Mouse (Mus musculus): ENCODE measurements around the gene Fpgs. TPM values are rescaled to one million over a fixed set of nuclear protein-coding genes. Genes with fewer than 3 reads are reported as not detected.

Fpgs gene
- polyA plus RNA-seq, 1 experiment from 2014 or later, result 19.3 TPM

DNA sequence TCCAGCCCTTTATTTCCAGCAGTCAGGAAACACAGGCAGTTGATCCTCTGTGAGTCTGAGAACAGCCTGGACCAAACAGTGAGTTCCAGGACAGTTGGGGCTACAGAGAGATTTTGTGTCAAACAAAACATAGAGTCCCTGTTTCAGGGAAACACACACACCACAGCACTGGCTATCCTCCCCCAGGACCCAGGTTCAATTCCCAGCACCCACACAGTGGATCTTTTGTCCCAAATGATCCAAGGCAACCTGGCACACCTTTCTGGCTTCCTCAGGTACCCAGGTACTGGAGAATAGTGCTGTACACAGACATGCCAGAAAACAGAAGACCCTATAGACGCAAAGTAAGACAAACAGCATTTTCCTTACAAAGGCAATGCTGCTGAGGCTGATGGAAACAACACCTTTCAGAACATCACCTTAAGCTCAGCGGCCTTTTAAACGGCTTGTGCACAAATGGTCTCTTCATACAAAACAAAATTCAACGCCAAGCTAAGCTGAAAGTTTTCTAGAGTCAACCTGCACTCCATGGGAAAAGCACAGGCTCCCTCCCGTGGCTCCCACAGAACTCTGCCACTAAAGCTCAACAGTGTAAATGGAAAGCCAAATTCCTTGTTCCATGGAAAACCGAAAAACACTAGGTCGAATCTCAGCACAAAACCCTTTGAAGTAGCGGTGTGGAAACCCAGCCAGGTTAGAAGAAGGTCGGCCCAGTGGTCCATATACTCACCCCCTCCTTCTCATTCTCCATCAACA lies 7.5 kb upstream of the Fpgs start:
- peaks cover 40% of the 10 kb centered on the region for H3K36me3 ChIP-seq
- peak overlapping the region; percentile 99 for H3K27ac ChIP-seq (replicated peaks)
- no peaks in the 10 kb centered on the region for H3K9me3 ChIP-seq (replicated peaks)
- peak overlapping the region; percentile 83 for H3K9ac ChIP-seq (replicated peaks)
- H3K4me1 ChIP-seq, result peaks cover 39% of the 10 kb centered on the region
- H3K27me3 ChIP-seq (replicated peaks), result no peaks in the 10 kb centered on the region
- ATAC-seq (ENCODE audit: low FRiP score), result no peak
- H3K4me3 ChIP-seq (replicated peaks), result peak overlapping the region; percentile 93
- peak overlapping the region; percentile 97 for H3K4me2 ChIP-seq
- WGBS, result 31% methylated on average over 9 of the region's 9 CpGs

DNA sequence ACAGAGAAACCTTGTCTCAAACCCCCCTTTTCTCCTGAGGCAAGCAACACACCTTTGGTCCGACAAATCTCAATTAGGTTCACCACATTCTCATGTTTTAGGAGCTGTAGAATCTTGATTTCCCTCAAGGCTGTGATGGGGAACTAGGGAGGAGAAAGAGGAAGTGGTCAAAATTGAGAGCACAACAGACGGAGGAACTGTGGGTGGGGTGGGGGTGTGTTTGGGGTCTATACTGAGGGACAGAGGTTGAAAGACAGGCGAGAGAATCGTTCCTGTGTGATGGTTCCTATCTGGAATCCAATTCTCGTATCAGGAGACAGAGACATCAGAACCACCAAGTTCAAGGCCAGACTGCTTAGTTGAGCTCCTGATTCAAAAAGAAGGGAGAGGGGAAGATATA lies 6.5 kb upstream of the Fpgs start:
- Histone ChIP-seq H3K4me2 (no peak overlapping the region), H3K27ac (replicated peaks) (no peak overlapping the region), H3K4me3 (replicated peaks) (no peak overlapping the region), H3K9me3 (replicated peaks) (no peaks in the 10 kb centered on the region), H3K36me3 (peaks cover 51% of the 10 kb centered on the region), H3K4me1 (peaks cover 39% of the 10 kb centered on the region), H3K9ac (replicated peaks) (no peak overlapping the region), H3K27me3 (replicated peaks) (no peaks in the 10 kb centered on the region)
- ATAC-seq (ENCODE audit: low FRiP score), result no peak
- WGBS, result 87% methylated on average over 5 of the region's 5 CpGs

DNA sequence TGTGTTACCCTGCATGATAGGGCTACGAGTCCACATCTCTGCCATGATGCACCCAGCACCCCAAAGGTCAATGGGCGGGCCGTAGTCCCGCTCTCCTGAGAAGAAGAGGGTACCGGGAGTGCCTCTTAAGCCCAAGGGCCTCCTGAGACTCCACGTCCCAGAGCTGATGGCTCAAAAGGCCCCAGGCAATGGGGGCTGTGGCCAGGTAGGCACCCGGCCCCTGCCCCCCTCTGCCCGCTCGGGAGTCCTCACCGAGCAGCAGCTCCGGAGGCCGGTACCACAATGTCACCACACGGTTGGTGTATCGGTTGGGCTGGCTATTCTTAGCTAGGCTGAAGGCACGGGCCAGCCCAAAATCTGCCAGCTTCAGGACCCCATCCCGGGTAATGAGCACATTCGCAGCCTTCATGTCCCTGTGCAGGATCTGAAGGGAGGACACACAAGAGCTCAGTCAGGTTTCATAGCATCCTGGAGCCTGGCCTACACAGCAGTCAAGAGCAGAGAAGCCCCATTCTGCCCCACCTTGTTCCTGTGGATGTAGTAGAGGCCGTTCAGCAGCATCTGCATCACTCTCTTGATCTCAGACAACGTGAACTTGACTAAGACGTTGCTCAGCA lies 5.7 kb upstream of the Fpgs start:
- Histone ChIP-seq H3K4me2 (no peak overlapping the region), H3K9me3 (replicated peaks) (no peaks in the 10 kb centered on the region), H3K27me3 (replicated peaks) (no peaks in the 10 kb centered on the region), H3K27ac (replicated peaks) (no peak overlapping the region), H3K9ac (replicated peaks) (no peak overlapping the region), H3K4me1 (peaks cover 33% of the 10 kb centered on the region), H3K36me3 (peaks cover 59% of the 10 kb centered on the region), H3K4me3 (replicated peaks) (no peak overlapping the region)
- WGBS, result 96% methylated on average over 20 of the region's 20 CpGs
- ATAC-seq (ENCODE audit: low FRiP score), result no peak

DNA sequence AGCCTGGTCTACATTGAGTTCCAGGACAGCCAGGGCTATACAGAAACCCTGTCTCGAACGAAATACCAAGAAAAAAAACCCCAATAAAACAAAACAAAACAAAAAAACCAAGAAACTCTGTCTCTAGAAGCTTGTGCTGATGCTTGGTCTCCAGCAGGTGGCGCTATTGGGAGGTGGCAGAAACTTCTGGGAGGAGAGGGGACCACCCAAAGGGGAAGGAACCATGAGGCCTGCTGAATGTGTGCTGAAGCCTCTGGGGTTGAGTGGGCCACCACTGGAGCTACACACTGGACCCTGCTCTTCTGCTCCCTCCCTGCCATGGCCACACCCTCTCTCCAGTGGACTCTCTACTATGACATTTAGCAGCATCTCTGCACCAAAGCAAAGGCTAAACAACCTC lies 4.7 kb upstream of the Fpgs start:
- no peak overlapping the region for H3K4me3 ChIP-seq (replicated peaks)
- no peak overlapping the region for H3K27ac ChIP-seq (replicated peaks)
- no peak for ATAC-seq (ENCODE audit: low FRiP score)
- peaks cover 23% of the 10 kb centered on the region for H3K4me1 ChIP-seq
- no peak overlapping the region for H3K4me2 ChIP-seq
- H3K9me3 ChIP-seq (replicated peaks), result no peaks in the 10 kb centered on the region
- H3K9ac ChIP-seq (replicated peaks), result no peak overlapping the region
- WGBS, result 48% methylated on average over 3 of the region's 3 CpGs
- peaks cover 66% of the 10 kb centered on the region for H3K36me3 ChIP-seq
- no peaks in the 10 kb centered on the region for H3K27me3 ChIP-seq (replicated peaks)

DNA sequence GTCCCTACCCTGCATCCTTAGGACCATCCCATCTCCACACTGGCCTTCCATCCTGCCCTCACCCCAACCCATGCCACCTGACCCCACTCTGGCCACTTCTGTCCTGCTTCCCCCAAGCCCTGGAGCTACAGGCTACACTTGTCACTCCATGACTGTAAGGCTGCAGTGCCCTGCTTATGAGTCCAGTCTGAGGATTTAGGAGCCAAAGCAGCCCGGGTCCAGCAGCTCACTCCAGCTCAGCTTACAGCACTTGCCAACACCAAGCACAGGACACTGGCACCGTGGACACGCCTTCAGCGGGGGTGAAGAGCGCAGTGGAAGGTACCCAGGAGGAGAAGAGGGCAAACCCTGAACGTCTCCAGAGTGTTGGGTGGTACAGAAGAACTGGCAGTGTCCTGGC lies 3.0 kb upstream of the Fpgs start:
- Histone ChIP-seq H3K9me3 (replicated peaks) (no peaks in the 10 kb centered on the region), H3K4me2 (no peak overlapping the region), H3K9ac (replicated peaks) (no peak overlapping the region), H3K27ac (replicated peaks) (no peak overlapping the region), H3K4me1 (peaks cover 20% of the 10 kb centered on the region), H3K27me3 (replicated peaks) (no peaks in the 10 kb centered on the region), H3K4me3 (replicated peaks) (no peak overlapping the region), H3K36me3 (peaks cover 75% of the 10 kb centered on the region)
- ATAC-seq (ENCODE audit: low FRiP score), result no peak
- 95% methylated on average over 6 of the region's 6 CpGs for WGBS

DNA sequence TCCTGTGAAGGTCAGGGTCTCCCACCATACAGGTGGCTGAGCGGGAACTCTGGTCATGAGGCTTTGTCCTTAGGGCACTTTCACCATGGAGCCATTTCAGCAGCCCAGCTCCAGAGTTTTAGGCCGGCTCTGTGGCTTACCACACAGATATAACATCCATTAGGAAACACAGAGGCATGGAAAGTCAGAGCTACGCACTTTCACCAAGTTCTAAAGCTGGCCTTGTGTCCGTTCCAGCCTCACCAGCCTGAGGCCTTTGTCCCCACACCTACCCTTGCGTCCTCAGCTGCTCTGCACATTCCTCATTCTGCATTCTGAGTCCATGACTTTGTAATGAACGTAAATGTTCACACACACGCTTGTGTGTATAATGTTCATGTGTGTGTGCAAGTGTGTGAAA lies 1.1 kb upstream of the Fpgs start:
- H3K27ac ChIP-seq (replicated peaks), result no peak overlapping the region
- 89% methylated on average over 7 of the region's 7 CpGs for WGBS
- ATAC-seq (ENCODE audit: low FRiP score), result no peak
- no peaks in the 10 kb centered on the region for H3K9me3 ChIP-seq (replicated peaks)
- no peaks in the 10 kb centered on the region for H3K27me3 ChIP-seq (replicated peaks)
- H3K9ac ChIP-seq (replicated peaks), result no peak overlapping the region
- peaks cover 68% of the 10 kb centered on the region for H3K36me3 ChIP-seq
- no peak overlapping the region for H3K4me2 ChIP-seq
- H3K4me1 ChIP-seq, result peaks cover 5% of the 10 kb centered on the region; the same call in 1 of the 2 replicates
- H3K4me3 ChIP-seq (replicated peaks), result no peak overlapping the region

DNA sequence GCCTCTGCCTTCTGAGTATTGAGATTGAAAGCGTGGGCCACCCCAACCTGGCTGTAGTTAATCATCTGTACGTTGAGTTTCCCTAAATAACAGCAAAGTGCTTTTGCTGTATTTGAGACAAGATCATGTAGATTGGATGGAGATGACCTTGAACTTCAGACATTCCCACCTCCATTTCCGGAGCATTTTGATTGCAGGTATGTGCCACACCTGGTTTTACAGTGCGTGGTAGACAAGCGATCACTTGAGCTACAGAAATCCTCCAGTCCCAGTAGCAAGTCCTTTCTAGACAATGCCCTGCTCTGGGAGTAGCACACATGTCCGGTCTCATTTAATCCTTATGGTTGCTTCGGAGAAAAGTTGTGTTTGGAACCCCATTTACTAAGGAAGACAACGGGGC lies 899 bp downstream of the Fpgs start:
- Histone ChIP-seq H3K4me3 (replicated peaks) (no peak overlapping the region), H3K27ac (replicated peaks) (no peak overlapping the region), H3K4me2 (no peak overlapping the region), H3K9ac (replicated peaks) (no peak overlapping the region), H3K4me1 (no peaks in the 10 kb centered on the region), H3K27me3 (replicated peaks) (no peaks in the 10 kb centered on the region), H3K36me3 (peaks cover 49% of the 10 kb centered on the region), H3K9me3 (replicated peaks) (no peaks in the 10 kb centered on the region)
- WGBS, result 97% methylated on average over 8 of the region's 8 CpGs
- ATAC-seq (ENCODE audit: low FRiP score), result no peak

DNA sequence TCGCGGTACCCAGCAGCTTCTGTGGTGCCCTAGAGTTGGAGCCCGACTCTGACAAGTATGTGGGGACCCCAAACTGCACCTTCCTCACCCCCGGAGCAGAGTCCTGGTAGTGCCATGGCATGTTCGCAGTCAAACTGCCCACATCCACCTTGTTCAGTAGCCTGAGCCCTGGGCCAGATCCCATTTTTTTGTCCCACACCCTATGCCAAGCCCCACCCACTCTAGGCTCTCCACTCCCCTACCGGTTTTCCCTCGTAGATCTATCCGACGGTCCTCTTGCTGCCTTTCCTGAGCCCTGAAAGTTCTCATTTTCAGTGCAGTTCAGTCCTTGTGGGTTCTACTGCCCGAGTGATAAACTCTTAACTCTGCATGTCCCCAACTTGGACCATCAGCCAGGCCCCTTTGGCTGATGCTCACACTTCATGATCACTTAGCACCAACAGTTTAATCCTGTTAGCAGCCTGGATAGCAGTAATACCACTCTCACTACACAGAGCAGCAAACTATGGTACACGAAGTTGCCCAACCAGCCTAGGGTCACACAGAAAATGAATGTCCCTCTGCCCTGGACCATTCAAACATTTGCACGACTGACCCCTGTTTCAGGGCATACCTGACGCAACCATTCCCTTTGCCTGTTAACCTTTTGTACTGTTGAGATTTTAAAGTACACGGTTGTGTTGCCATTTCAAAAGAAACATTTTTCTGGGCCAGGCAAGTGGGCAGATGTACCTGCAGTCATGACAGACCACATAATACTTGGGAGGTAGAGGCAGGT lies 2.8 kb downstream of the Fpgs start:
- Histone ChIP-seq H3K27ac (replicated peaks) (no peak overlapping the region), H3K4me3 (replicated peaks) (no peak overlapping the region), H3K9me3 (replicated peaks) (no peaks in the 10 kb centered on the region), H3K36me3 (peaks cover 31% of the 10 kb centered on the region), H3K27me3 (replicated peaks) (no peaks in the 10 kb centered on the region), H3K4me1 (no peaks in the 10 kb centered on the region), H3K9ac (replicated peaks) (no peak overlapping the region), H3K4me2 (no peak overlapping the region)
- no peak for ATAC-seq (ENCODE audit: low FRiP score)
- WGBS, result 90% methylated on average over 14 of the region's 14 CpGs

DNA sequence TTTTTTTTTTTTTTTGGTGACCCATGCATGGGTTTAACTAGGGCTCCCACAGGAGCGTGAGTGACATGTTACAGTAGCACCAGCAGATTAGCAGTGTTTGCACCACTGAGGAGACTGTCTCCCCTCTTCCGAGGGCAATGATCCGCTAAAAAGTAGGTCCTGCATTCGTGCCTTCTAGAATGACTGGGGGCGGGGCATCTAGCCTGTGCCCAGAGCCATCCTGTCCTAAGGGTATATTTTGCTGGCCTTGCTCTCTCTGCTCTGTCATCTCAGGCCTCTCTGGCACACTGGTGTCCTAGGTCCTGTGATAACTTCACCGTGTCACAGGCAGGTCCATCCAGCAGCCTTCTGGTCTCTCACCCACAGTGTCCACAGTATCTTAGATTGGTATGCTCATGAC lies 4.3 kb downstream of the Fpgs start:
- no peak for ATAC-seq (ENCODE audit: low FRiP score)
- H3K9ac ChIP-seq (replicated peaks), result no peak overlapping the region
- peaks cover 17% of the 10 kb centered on the region for H3K36me3 ChIP-seq
- H3K4me3 ChIP-seq (replicated peaks), result no peak overlapping the region
- no peak overlapping the region for H3K27ac ChIP-seq (replicated peaks)
- H3K9me3 ChIP-seq (replicated peaks), result no peaks in the 10 kb centered on the region
- peaks cover under 1% of the 10 kb centered on the region; the same call in 1 of the 2 replicates for H3K4me1 ChIP-seq
- no peaks in the 10 kb centered on the region for H3K27me3 ChIP-seq (replicated peaks)
- 88% methylated on average over 6 of the region's 6 CpGs for WGBS
- no peak overlapping the region for H3K4me2 ChIP-seq

DNA sequence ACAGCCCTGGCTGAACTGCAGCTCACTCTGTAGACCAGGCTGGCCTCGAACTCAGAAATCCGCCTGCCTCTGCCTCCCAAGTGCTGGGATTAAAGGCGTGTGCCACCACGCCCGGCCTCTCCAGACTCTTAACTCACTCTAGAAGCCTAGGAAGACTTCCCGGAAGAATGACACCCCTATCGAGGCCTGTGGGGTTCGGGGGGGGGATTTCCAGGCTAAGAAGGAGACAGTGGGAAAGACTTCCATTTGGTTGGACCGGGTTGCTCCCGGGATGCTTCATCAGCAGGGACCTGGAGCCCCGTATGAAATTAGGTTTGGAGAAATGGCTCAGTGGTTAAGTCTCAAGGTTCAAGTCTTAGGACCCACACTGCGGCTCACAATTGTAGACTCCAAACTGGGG lies 9.3 kb downstream of the Fpgs start:
- H3K27ac ChIP-seq (replicated peaks), result peak overlapping the region; percentile 89
- H3K9ac ChIP-seq (replicated peaks), result peak overlapping the region; percentile 46
- 89% methylated on average over 12 of the region's 12 CpGs for WGBS

DNA sequence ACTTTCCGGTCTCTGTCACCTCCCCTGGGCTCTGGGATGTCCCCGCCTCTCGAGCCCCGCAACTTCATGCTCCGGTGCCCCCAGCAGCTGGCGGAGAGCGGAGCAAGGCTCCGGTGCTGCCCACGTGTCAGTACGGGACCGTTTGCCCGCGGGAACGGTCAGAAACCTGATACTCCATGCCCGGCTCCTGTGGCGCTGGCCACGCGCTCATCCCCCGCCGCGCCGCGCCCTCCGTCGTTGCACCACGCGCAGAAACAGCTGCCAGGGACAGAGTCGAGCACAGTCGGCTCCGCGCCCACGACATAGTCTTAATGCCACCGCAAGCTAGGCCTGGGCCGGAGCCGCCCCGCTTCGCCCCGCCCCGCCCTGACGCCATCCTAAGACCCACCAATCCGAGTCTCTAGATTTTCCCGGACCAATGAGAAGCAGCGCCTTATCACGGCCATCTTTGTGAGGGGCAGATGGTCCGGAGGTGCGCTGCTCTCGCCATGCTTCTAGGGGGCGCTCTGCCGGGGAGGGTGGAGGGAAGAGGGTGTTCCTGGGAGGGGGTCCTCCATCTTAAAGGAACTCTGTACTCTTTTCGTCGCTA lies 10.0 kb downstream of the Fpgs start:
- ATAC-seq (ENCODE audit: low FRiP score), result peak; percentile 98
- under 1% methylated on average over 51 of the region's 51 CpGs for WGBS

More for the DNA sequence above, 9.3 kb downstream of the Fpgs start:
- no peaks in the 10 kb centered on the region for H3K27me3 ChIP-seq (replicated peaks)
- H3K4me1 ChIP-seq, result peaks cover 29% of the 10 kb centered on the region
- peak overlapping the region; percentile 85 for H3K4me2 ChIP-seq
- ATAC-seq (ENCODE audit: low FRiP score), result no peak
- no peaks in the 10 kb centered on the region for H3K9me3 ChIP-seq (replicated peaks)
- peak overlapping the region; percentile 88 for H3K4me3 ChIP-seq (replicated peaks)
- no peaks in the 10 kb centered on the region for H3K36me3 ChIP-seq

More for the DNA sequence above, 10.0 kb downstream of the Fpgs start:
- Histone ChIP-seq H3K27ac (replicated peaks) (peak overlapping the region; percentile 89), H3K4me3 (replicated peaks) (peak overlapping the region; percentile 88), H3K27me3 (replicated peaks) (no peaks in the 10 kb centered on the region), H3K36me3 (no peaks in the 10 kb centered on the region), H3K9me3 (replicated peaks) (no peaks in the 10 kb centered on the region), H3K4me1 (peaks cover 29% of the 10 kb centered on the region), H3K4me2 (peak overlapping the region; percentile 85), H3K9ac (replicated peaks) (peak overlapping the region; percentile 91)
